Mouse (Mus musculus): ENCODE results near the gene Polr1b. TPM values are rescaled to one million over a fixed set of nuclear protein-coding genes. Genes with fewer than 3 reads are reported as not detected.

Polr1b gene
- 10 to 100 TPM in 1 of 2 experiments, 1 to 10 TPM in 1; 9.9 to 10.3 TPM for total RNA-seq (2021)
- long read RNA-seq, experiment 1, transcript Polr1b-202 (15 exons, 3,998 nt): major isoform, 7 of 10 reads
- long read RNA-seq, experiment 1, partial matches to known transcripts: 1 of 10 reads
- long read RNA-seq, experiment 1, other reads (novel, unspliced or antisense): 2 of 10 reads
- long read RNA-seq, experiment 2, transcript Polr1b-202 (15 exons, 3,998 nt): major isoform, 10 of 12 reads
- long read RNA-seq, experiment 2, partial matches to known transcripts: 0 of 12 reads
- long read RNA-seq, experiment 2, other reads (novel, unspliced or antisense): 2 of 12 reads

GRCm38 (mm10) chr2:129100784-129101310, at the start of gene Polr1b:
TSS of gene Polr1b (plus strand) at chr2:129100995.
- DNase-seq: peak; percentile 86 to 92
- intact Hi-C loops (cut with DNase I): loop anchor here (1.0 kb wide), 1 partner anchor 28 kb away; the partner anchor contains the start of gene Chchd5

DNA sequence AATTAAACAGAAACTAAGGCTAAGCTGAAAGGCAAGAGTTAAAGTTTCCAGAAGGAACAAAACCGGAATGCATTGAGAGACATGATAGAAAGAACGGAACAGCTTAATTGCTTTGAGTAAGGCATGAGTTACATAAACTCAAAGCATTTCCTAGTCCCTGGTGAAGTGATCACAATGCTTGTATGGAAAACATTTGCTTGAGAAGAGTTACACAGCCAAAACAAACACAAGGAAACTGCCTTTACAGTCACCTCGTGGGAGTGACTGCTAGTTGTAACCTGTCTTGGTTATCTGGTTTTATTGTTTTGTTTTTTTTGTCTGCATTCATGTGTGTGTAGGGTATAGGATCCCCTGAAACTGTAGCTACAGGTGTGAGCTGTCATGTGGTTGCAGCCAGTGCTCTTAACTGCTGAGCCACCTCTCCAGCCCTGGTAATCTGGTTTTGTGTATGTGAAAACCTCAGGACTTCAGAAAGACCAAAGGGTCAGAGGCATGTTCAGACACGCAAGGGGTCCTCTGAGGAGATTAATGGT, 48.3 kb upstream of the Polr1b start:
- intact Hi-C loops (cut with DNase I): no loop called here

GRCm38 (mm10) chr2:129055741-129056140, 45.1 kb upstream of the Polr1b start:
- no peak for DNase-seq
- intact Hi-C loops (cut with DNase I): no loop called here

More for the DNA sequence above, 48.3 kb upstream of the Polr1b start:
- no peak for DNase-seq

- intact Hi-C loops (cut with DNase I): no loop called here
These were observed 44.2 kb upstream of the Polr1b start for GRCm38 (mm10) chr2:129056597-129056996.

DNA sequence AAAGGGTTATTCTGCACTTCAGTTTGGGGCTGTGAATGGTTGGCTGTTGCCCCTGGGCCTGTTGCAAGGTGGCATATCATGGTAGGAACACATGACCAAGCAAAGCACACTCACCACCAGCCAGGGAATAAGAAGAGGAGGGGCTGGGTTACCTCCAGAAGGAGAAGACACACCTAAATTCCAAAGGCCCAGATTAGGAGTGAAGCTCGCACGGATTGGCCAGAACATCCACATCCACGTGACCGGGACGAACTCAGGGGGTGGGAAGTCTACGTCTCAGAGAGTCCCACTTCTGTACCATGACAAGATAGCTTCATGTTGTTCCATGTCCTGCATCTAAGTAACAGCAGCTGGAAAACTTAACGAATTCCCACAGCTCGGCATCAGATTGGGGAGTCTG, 43.5 kb upstream of the Polr1b start:
- DNase-seq: no peak
- intact Hi-C loops (cut with DNase I): no loop called here

More at GRCm38 (mm10) chr2:129056597-129056996, 44.2 kb upstream of the Polr1b start:
- DNase-seq: peak; percentile 10 to 27

DNA sequence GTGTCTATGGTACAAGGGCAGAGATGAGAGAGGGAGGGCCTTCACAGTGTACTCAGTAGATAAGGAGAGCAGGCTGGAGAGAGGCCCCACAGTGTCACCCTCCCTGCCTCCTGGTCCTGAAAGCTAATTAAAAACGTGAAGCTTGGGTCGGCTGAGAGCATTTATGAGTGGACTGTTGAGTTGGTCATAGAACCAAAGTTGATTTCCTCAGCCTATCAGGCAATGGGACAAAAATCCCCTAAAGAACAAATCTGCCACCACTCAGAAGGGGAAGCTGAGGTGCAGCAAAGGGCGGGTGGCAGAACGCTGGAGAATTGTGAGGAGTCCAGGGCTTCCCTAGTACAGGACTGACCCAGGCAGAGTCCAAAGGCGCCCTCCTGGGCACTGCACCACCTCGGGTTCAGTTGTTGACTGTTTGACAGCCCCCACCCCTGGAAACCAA, 42.9 kb upstream of the Polr1b start:
- intact Hi-C loops (cut with DNase I): no loop called here
- no peak for DNase-seq

DNA sequence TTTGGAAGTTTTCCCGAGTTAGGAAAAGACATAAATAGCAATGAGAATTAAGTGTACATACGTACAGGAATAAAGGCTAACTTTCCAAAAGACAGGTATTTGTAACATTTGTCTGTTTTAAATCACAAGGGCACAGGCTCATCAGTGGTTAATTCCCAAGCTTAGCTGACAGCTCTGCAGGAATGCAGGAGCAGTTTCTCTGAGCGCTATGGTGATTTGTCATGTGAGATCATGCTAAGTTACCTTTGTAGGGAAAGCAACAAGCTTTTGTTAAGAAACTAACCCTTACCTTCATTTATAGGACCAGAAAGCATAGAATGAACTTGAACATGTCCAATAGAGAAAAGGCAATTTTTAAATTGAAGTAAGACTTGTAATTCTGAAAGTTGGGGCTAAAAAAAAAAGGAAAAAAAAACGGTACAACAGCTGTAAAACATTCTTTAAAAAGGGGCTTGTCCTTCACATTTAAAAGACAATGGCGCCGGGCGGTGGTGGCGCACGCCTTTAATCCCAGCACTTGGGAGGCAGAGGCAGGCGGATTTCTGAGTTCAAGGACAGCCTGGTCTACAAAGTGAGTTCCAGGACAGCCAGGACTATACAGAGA, 39.2 kb upstream of the Polr1b start:
- intact Hi-C loops (cut with DNase I): no loop called here

GRCm38 (mm10) chr2:129065437-129066282, 35.1 kb upstream of the Polr1b start, which contains the start of gene Ttl:
TSS of gene Ttl (plus strand) at chr2:129065942.
- intact Hi-C loops (cut with DNase I): no loop called here
- peak; percentile 86 to 87 for DNase-seq

More for the DNA sequence above, 39.2 kb upstream of the Polr1b start:
- DNase-seq: no peak

GRCm38 (mm10) chr2:129066326-129066725, 34.5 kb upstream of the Polr1b start:
- intact Hi-C loops (cut with DNase I): no loop called here
- DNase-seq: peak; percentile 42 to 53

DNA sequence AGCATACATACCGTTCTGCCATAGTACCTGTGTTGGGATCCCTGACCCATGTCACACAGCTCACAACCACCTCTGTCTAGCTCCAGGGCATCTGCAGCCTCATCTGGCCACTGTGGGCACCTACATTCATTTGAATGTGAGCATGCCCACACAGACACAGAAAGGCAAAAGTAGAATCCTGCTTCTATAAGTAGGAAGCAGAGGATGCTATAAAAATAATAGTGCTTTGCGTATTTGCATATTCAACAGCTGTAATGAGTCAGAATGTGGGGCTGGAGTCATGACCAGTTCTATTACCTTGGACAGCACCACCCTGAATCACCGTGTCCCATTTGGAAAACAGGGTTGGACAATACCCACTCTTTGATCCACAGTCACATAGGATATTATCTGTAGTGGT, 30.5 kb upstream of the Polr1b start:
- DNase-seq: no peak
- intact Hi-C loops (cut with DNase I): no loop called here

DNA sequence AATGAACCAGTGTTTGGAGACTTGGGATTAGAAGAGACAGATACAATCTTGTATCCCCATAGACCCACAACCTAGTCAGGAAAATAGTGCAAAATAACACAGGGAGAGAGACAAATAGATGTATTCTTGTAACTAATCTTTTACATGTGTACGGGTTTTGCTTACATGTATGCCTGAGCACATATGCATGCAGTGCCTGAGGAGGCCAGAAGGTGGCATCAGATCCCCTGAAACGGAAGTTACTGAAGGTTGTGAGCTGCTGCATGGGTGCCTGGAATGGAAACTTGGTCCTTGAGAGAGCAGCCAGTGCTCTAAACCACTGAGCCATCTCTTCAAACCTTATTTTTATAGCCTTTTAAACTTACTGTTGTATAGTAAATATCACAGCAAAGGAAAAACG, 22.5 kb upstream of the Polr1b start:
- peak in 1 of 2 experiments; percentile 23 for DNase-seq
- intact Hi-C loops (cut with DNase I): no loop called here

GRCm38 (mm10) chr2:129079194-129079593, 21.6 kb upstream of the Polr1b start:
- DNase-seq: no peak
- intact Hi-C loops (cut with DNase I): no loop called here

DNA sequence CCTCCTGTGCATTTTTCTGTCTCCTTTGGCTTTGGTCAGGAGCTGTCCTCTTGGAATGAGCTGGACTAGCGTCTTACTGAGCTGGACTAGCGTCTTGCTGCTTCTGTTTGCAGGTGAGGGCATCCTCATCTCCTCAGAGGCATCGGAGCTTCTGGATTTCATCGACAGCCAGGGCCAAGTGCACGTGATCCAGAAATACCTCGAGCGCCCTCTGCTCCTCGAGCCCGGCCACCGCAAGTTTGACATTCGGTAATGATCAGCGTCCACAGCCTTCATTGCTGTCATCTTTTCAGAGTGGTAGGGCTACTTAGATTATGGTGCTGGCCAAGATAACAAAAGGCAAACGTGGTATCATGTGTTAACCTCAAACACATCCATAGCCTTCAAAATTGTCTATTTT, 19.7 kb upstream of the Polr1b start:
- intact Hi-C loops (cut with DNase I): no loop called here
- peak in 1 of 2 experiments; percentile 15 for DNase-seq

DNA sequence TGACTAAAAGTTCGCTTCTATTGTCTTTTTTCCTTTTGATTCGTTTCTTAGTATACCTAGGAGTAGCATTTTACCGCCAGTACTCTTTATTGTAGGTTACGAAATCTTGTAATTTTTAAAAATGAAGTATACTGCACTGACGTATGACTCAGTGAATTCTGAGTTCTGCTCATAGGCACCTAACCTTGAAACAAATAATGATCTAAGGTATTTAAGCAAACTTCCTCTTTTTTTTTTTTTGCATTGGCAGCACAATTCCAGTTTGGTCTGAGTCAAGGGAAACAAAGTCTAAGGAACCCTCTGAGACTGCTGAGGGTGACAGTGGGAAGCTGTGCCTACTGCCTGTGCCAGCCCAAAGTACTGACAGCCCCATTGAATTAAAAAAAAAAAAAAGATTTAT, 17.3 kb upstream of the Polr1b start:
- intact Hi-C loops (cut with DNase I): no loop called here
- DNase-seq: no peak

GRCm38 (mm10) chr2:129084959-129085358, 15.8 kb upstream of the Polr1b start:
- DNase-seq: peak; percentile 11 to 36
- intact Hi-C loops (cut with DNase I): loop anchor here (2.0 kb wide), 2 partner anchors 76 to 136 kb away; no protein-coding TSS in a partner anchor

GRCm38 (mm10) chr2:129087520-129087919, 13.3 kb upstream of the Polr1b start:
- intact Hi-C loops (cut with DNase I): no loop called here
- DNase-seq: no peak

- no peak for DNase-seq
- intact Hi-C loops (cut with DNase I): no loop called here
These were observed 10.4 kb upstream of the Polr1b start for GRCm38 (mm10) chr2:129090370-129090769.

DNA sequence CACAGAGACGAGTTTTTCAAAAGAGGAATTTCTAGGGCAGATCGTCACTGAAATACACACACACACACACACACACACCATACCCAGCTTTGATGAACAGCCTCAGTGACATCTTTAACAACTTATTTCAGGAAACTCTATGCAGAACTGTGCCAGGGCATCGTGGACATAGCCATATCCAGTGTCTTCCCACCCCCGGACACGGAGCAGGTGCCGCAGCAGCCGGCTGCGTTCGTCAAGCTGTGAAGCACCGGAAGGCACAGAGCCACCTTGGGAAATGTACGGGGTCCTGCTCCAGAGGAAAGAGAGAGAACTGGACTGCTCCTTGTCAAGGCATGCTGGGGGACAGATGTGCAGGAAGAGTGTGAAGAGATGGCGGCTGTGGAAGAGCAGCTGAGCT, 8.0 kb upstream of the Polr1b start:
- intact Hi-C loops (cut with DNase I): no loop called here
- no peak for DNase-seq

GRCm38 (mm10) chr2:129093926-129094724, 6.7 kb upstream of the Polr1b start:
- intact Hi-C loops (cut with DNase I): no loop called here
- no peak for DNase-seq

DNA sequence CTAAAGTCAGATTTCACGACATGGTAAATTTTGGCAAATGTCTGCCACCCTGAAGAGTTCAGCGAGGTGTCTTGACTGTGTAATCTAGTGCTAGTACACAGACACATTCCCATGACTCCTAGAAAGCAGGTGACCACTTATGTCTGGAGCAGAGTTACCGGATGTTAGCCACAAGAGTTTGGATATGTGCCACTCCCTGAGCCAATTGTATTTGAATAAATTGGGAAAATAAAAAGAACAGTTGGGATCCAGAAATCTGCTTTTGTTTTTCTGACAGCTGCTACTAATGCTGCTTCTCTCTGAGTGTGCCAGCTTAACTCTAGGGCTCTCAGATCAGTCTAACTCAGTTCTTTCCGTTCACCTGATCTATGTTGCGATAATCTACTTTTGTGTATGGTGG, 12.1 kb downstream of the Polr1b start:
- DNase-seq: no peak
- intact Hi-C loops (cut with DNase I): no loop called here

Data from heart, postnatal 14 days (tissue).